9 mouse cellular contexts compared by ENCODE assay signal in the genomic region with DNA sequence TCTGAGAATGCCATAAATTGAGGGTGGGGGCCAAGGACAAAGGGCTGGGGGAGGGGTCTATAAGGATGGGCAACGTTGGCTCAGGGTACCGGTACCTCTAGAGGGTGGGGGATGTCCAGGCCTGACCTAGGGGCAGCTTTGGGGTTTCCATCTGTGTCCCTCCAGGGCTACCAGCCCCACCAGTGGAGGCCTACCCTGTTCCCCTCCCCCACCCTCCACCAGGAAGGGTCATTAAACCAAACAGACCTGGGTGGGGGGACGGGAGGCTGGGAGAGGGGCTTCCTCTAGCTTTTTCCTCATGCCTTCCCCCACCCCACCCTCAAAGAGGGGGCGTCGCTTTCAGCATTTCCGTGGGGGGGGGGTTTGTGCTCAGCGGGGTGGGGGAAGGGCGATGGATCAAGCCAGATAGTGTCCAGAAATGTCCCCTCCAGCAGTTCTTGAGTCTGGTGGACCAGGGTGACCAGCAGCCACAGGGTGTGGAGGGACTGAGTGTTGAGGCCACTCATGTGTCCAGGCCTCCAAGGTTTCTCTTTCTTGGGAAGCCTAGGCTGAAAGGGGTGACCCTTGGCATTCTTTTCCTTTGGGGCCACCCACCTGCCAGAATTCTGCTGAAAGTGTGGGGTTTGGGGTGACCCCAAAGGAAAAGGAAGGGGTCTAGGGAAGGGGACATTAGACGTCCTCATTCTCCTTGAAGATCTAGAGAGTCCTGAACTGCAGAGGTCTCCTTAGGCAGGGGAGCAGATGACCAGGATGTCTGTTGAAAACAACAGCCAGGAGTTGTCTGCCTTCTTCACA. TPM values are rescaled to one million over a fixed set of nuclear protein-coding genes. Genes with fewer than 3 reads are reported as not detected.
A peak's percentile ranks its signal among the peaks of the same experiment; 100 is the strongest.
DNase-seq lines count a peak whose midpoint lies in the region; ATAC-seq and TF ChIP-seq lines count a peak whose summit lies in the region.
"Had no signal": no experiment of that assay in that cellular context is flagged by ENCODE, and none has a peak within 500 bp of the region (broad histone marks: within the 10 kb centered on the region; RNA-seq: fewer than 3 reads in every experiment).

No protein-coding gene starts in this region.

- 35% methylated on average over 9 of the region's 9 CpGs for WGBS in forebrain, embryonic 15.5 days
- WGBS in liver, embryonic 16.5 days (ENCODE audit: insufficient replicate concordance): 26% methylated on average over 8 of the region's 9 CpGs

- H3K4me1 ChIP-seq in G1E (ENCODE audit: insufficient read depth, low read depth, low read length): peaks cover 72% of the 10 kb centered on the region
- H3K4me1 ChIP-seq in forebrain, embryonic 15.5 days: peaks cover 44% of the 10 kb centered on the region
- H3K4me1 ChIP-seq in liver, embryonic 16.5 days (ENCODE audit: control insufficient read depth, low read depth, low read length): peaks cover 55% of the 10 kb centered on the region

- H3K9me3 ChIP-seq in G1E (replicated peaks): no peaks in the 10 kb centered on the region
- no peaks in the 10 kb centered on the region for H3K9me3 ChIP-seq in forebrain, embryonic 15.5 days
- H3K9me3 ChIP-seq in liver, embryonic 16.5 days (replicated peaks; ENCODE audit: control insufficient read depth, low read length): no peaks in the 10 kb centered on the region

- H3K27ac ChIP-seq in gastrocnemius, adult 2 months: no peak overlapping the region
- peak overlapping the region; percentile 62 for H3K27ac ChIP-seq in forebrain, embryonic 15.5 days (replicated peaks)
- H3K27ac ChIP-seq in liver, embryonic 16.5 days (ENCODE audit: low read length): peak overlapping the region; percentile 31

- no peak for TF ChIP-seq CTCF in gastrocnemius, adult 2 months (IDR thresholded peaks at IDR 0.05)
- TF ChIP-seq CTCF in G1E (IDR thresholded peaks at IDR 0.05; ENCODE audit: low read depth, low read length): no peak

- peak overlapping the region; percentile 93 for H3K4me2 ChIP-seq in forebrain, embryonic 15.5 days (replicated peaks)
- H3K4me2 ChIP-seq in liver, embryonic 16.5 days (ENCODE audit: low read depth, low read length): peak overlapping the region; percentile 40

- peak overlapping the region; percentile 11; the same call in 1 of the 2 replicates for H3K4me3 ChIP-seq in gastrocnemius, adult 2 months
- H3K4me3 ChIP-seq in G1E (ENCODE audit: low read depth, low read length): peak overlapping the region; percentile 95
- peak overlapping the region; percentile 97 for H3K4me3 ChIP-seq in forebrain, embryonic 15.5 days
- H3K4me3 ChIP-seq in liver, embryonic 16.5 days (ENCODE audit: low read depth, low read length): peak overlapping the region; percentile 84

- no peak for ATAC-seq in G1E (ENCODE audit: extremely low read depth, insufficient number of reproducible peaks, low FRiP score, poor library complexity, severe bottlenecking)
- ATAC-seq in forebrain, embryonic 15.5 days (replicated peaks): no peak
- no peak for ATAC-seq in liver, embryonic 16.5 days (ENCODE audit: low read depth)
- ATAC-seq in megakaryocyte-erythroid progenitor cell, adult 5-6 weeks (replicated peaks; ENCODE audit: low FRiP score, low TSS enrichment, poor library complexity, severe bottlenecking): no peak

- no peak for DNase-seq in gastrocnemius, adult 2 months
- DNase-seq in gastrocnemius, adult 8-10 months (ENCODE audit: low spot score in 2 of 2): no peak
- no peak for DNase-seq in G1E (ENCODE audit: low spot score)
- DNase-seq in frontal cortex, postnatal 25 days (ENCODE audit: low spot score in 2 of 2): no peak
- no peak for DNase-seq in gastrocnemius, postnatal 14 days

- intact Hi-C loops in gastrocnemius, adult 2 months (cut with DNase I): no loop called here
- intact Hi-C loops in gastrocnemius, postnatal 14 days (cut with DNase I; ENCODE audit: low total_unique reads): no loop called here

- no peaks in the 10 kb centered on the region for H3K27me3 ChIP-seq in G1E (ENCODE audit: insufficient read depth, low read length)
- no peaks in the 10 kb centered on the region for H3K27me3 ChIP-seq in forebrain, embryonic 15.5 days
- H3K27me3 ChIP-seq in liver, embryonic 16.5 days (ENCODE audit: control insufficient read depth, insufficient read depth, low read depth, low read length): no peaks in the 10 kb centered on the region

- H3K9ac ChIP-seq in forebrain, embryonic 15.5 days (replicated peaks): peak overlapping the region; percentile 37
- peak overlapping the region; percentile 32; the same call in 1 of the 2 replicates for H3K9ac ChIP-seq in liver, embryonic 16.5 days (ENCODE audit: low read depth, low read length)

- peaks cover 50% of the 10 kb centered on the region for H3K36me3 ChIP-seq in G1E (replicated peaks)
- H3K36me3 ChIP-seq in forebrain, embryonic 15.5 days: peaks cover 5% of the 10 kb centered on the region; the same call in 1 of the 2 replicates
- H3K36me3 ChIP-seq in liver, embryonic 16.5 days (ENCODE audit: control insufficient read depth, insufficient read depth): no peaks in the 10 kb centered on the region

RNA-seq across cellular contexts. Expression of a gene that starts 2.3 kb away (rescaled TPM):
- 1 to 10 TPM; 1.8 to 2.1 TPM for total RNA-seq in gastrocnemius, adult 2 months (2021)
- total RNA-seq in gastrocnemius, adult 8-10 months (2022): 1 to 10 TPM; 1.5 to 2.3 (median 2.1) TPM
- 35.4 and 41.3 TPM in 2 replicates for total RNA-seq in G1E (2014; fragmentation: Nextera tagmentation)
- total RNA-seq in G1E (2017): 32.8 and 35.1 TPM in 2 replicates
- polyA plus RNA-seq in G1E (2012): 164 and 202 TPM in 2 replicates
- polyA plus RNA-seq in forebrain, embryonic 15.5 days (2015; fragmentation: Nextera tagmentation; extraction: Ambion mirVana): 2.7 and 3.1 TPM in 2 replicates
- polyA plus RNA-seq in liver, embryonic 16.5 days (2015; fragmentation: Nextera tagmentation; extraction: Ambion mirVana): 5.1 and 5.8 TPM in 2 replicates
- 4.4 and 5.9 TPM in 2 replicates for total RNA-seq in megakaryocyte-erythroid progenitor cell, adult 5-6 weeks (2014; fragmentation: Nextera tagmentation)
- total RNA-seq in megakaryocyte-erythroid progenitor cell, adult 5-6 weeks (2017): 5.4 and 6.0 TPM in 2 replicates
- total RNA-seq in gastrocnemius, postnatal 14 days (2021): 1 to 10 TPM; 2.4 to 2.7 TPM

RNA-seq across cellular contexts. Expression of a gene that starts 8.1 kb away (rescaled TPM):
- 100 to 1,000 TPM; 107 to 121 TPM for total RNA-seq in gastrocnemius, adult 2 months (2021)
- total RNA-seq in gastrocnemius, adult 8-10 months (2022): 100 to 1,000 TPM; 124 to 137 (median 129) TPM
- total RNA-seq in G1E (2014; fragmentation: Nextera tagmentation) (118 and 134 TPM in 2 replicates), G1E (2017) (35.0 and 35.8 TPM in 2 replicates)
- polyA plus RNA-seq in G1E (2012): 185 and 203 TPM in 2 replicates
- 272 and 277 TPM in 2 replicates for polyA plus RNA-seq in forebrain, embryonic 15.5 days (2015; fragmentation: Nextera tagmentation; extraction: Ambion mirVana)
- polyA plus RNA-seq in liver, embryonic 16.5 days (2015; fragmentation: Nextera tagmentation; extraction: Ambion mirVana): 47.1 and 49.3 TPM in 2 replicates
- total RNA-seq in megakaryocyte-erythroid progenitor cell, adult 5-6 weeks (2014; fragmentation: Nextera tagmentation): 80.3 and 91.7 TPM in 2 replicates
- total RNA-seq in megakaryocyte-erythroid progenitor cell, adult 5-6 weeks (2017): 35.5 and 38.9 TPM in 2 replicates
- total RNA-seq in gastrocnemius, postnatal 14 days (2021): 100 to 1,000 TPM in 1 of 2 experiments, 10 to 100 TPM in 1; 98.8 to 106 TPM

RNA-seq across cellular contexts. Expression of a gene that starts 12.3 kb away (rescaled TPM):
- under 1 TPM; 0.17 to 0.23 TPM for total RNA-seq in gastrocnemius, adult 2 months (2021)
- total RNA-seq in gastrocnemius, adult 8-10 months (2022): under 1 TPM; 0.13 to 0.36 (median 0.22) TPM
- total RNA-seq in G1E (2014; fragmentation: Nextera tagmentation) (0.30 and 0.39 TPM in 2 replicates), G1E (2017) (0.33 and 0.93 TPM in 2 replicates)
- 0.33 and 0.56 TPM in 2 replicates for polyA plus RNA-seq in G1E (2012)
- polyA plus RNA-seq in forebrain, embryonic 15.5 days (2015; fragmentation: Nextera tagmentation; extraction: Ambion mirVana): 2.2 and 2.7 TPM in 2 replicates
- polyA plus RNA-seq in liver, embryonic 16.5 days (2015; fragmentation: Nextera tagmentation; extraction: Ambion mirVana): 0.18 and 0.20 TPM in 2 replicates
- total RNA-seq in megakaryocyte-erythroid progenitor cell, adult 5-6 weeks (2014; fragmentation: Nextera tagmentation): 0.31 TPM in 1 of 2 replicates, not detected in the other
- total RNA-seq in megakaryocyte-erythroid progenitor cell, adult 5-6 weeks (2017): 2.2 TPM in 1 of 2 replicates, not detected in the other
- under 1 TPM; 0.27 to 0.44 TPM for total RNA-seq in gastrocnemius, postnatal 14 days (2021)

RNA-seq across cellular contexts. Expression of a gene that starts 18.4 kb away (rescaled TPM):
- not detected for total RNA-seq in gastrocnemius, adult 2 months (2021)
- not detected for total RNA-seq in gastrocnemius, adult 8-10 months (2022)
- not detected in 2 replicates for total RNA-seq in G1E (2014; fragmentation: Nextera tagmentation)
- total RNA-seq in G1E (2017): not detected in 2 replicates
- 0.41 and 1.0 TPM in 2 replicates for polyA plus RNA-seq in G1E (2012)
- 10.4 and 21.1 TPM in 2 replicates for polyA plus RNA-seq in forebrain, embryonic 15.5 days (2015; fragmentation: Nextera tagmentation; extraction: Ambion mirVana)
- 2.5 TPM in 1 of 2 replicates, not detected in the other for polyA plus RNA-seq in liver, embryonic 16.5 days (2015; fragmentation: Nextera tagmentation; extraction: Ambion mirVana)
- not detected in 2 replicates for total RNA-seq in megakaryocyte-erythroid progenitor cell, adult 5-6 weeks (2014; fragmentation: Nextera tagmentation)
- not detected in 2 replicates for total RNA-seq in megakaryocyte-erythroid progenitor cell, adult 5-6 weeks (2017)
- total RNA-seq in gastrocnemius, postnatal 14 days (2021): not detected
- total RNA-seq: left cerebral cortex, postnatal 10 days had no signal

RNA-seq across cellular contexts. Expression of a gene that starts 20.4 kb away (rescaled TPM):
- total RNA-seq in gastrocnemius, adult 2 months (2021): 10 to 100 TPM; 32.6 to 37.2 TPM
- total RNA-seq in gastrocnemius, adult 8-10 months (2022): 10 to 100 TPM; 30.8 to 37.1 (median 32.9) TPM
- total RNA-seq in G1E (2014; fragmentation: Nextera tagmentation) (12.0 and 14.0 TPM in 2 replicates), G1E (2017) (10.4 and 12.2 TPM in 2 replicates)
- polyA plus RNA-seq in G1E (2012): 49.4 and 51.7 TPM in 2 replicates
- polyA plus RNA-seq in forebrain, embryonic 15.5 days (2015; fragmentation: Nextera tagmentation; extraction: Ambion mirVana): 53.2 and 56.6 TPM in 2 replicates
- 14.7 and 15.3 TPM in 2 replicates for polyA plus RNA-seq in liver, embryonic 16.5 days (2015; fragmentation: Nextera tagmentation; extraction: Ambion mirVana)
- total RNA-seq in megakaryocyte-erythroid progenitor cell, adult 5-6 weeks (2014; fragmentation: Nextera tagmentation): 17.1 and 21.7 TPM in 2 replicates
- total RNA-seq in megakaryocyte-erythroid progenitor cell, adult 5-6 weeks (2017): 9.7 and 9.8 TPM in 2 replicates
- 10 to 100 TPM; 37.7 to 38.1 TPM for total RNA-seq in gastrocnemius, postnatal 14 days (2021)

Comparison
In these comparisons a context has a peak if more than half of its experiments do, and no peak if none do; other contexts are left out.
1. H3K4me3 ChIP-seq: peak in every context shown above with its lines; median percentile 97 in forebrain, embryonic 15.5 days; 95 in G1E; 84 in liver, embryonic 16.5 days; 11 in gastrocnemius, adult 2 months.
2. RNA of a gene that starts 2.3 kb away (total RNA-seq): 32.8 to 41.3 TPM in G1E; 4.4 to 6.0 TPM in megakaryocyte-erythroid progenitor cell, adult 5-6 weeks, 2.4 to 2.7 TPM in gastrocnemius, postnatal 14 days, 1.5 to 2.3 TPM in gastrocnemius, adult 8-10 months and 1.8 to 2.1 TPM in gastrocnemius, adult 2 months; every median in the first group is over 4 times any median in the second.